Mouse (Mus musculus): ENCODE results near the gene Dctd. TPM values are rescaled to one million over a fixed set of nuclear protein-coding genes. Genes with fewer than 3 reads are reported as not detected.

Dctd gene
- total RNA-seq, 2 experiments from 2014 or later: 8.7 to 9.7 TPM

Other genes starting within 250 kb of the Dctd start
- 10 to 100 TPM; 27.3 to 28.0 TPM for gene Wwc2, start 108.2 kb upstream of the Dctd start, total RNA-seq (2021)

Measured in left cerebral cortex, postnatal 10 days (tissue).